Mouse (Mus musculus): Measurements from ENCODE around the gene Fars2. TPM values are rescaled to one million over a fixed set of nuclear protein-coding genes. Genes with fewer than 3 reads are reported as not detected.

Fars2 gene
- total and polyA plus RNA-seq, 2 experiments from 2014 or later = 54.8 to 78.9 TPM

DNA sequence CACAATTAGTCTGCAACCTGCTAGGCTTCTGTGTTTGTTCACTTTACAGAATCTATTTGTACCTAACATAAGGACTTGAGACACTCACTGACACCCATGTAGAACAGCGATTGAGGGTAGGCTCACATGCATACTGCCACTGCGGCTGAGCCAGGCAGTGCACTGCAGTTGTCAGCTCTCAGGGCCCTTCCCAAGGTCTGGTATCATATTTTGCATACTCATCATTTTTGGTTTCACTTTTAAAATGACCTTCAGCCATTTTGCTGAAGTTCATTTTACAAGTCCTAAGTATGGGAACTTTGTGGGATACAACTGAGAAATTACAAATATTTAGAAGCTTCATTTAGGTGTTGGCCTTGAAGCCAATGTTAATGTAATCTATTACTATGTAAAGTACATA is 73.4 kb downstream of the Fars2 start:
- peak; percentile 35 for DNase-seq (ENCODE audit: low spot score)
- no peaks in the 10 kb centered on the region for H3K27me3 ChIP-seq (ENCODE audit: control insufficient read depth, insufficient read depth, low read length)
- H3K27ac ChIP-seq (ENCODE audit: low read depth) = peak overlapping the region; percentile 30; the same call in 1 of the 2 replicates
- no peaks in the 10 kb centered on the region for H3K9me3 ChIP-seq (replicated peaks; ENCODE audit: control insufficient read depth, low read length)
- H3K4me1 ChIP-seq (ENCODE audit: control insufficient read depth, insufficient read depth) = no peaks in the 10 kb centered on the region
- H3K9ac ChIP-seq (replicated peaks; ENCODE audit: low read depth, low read length) = no peak overlapping the region
- H3K4me3 ChIP-seq (ENCODE audit: low read depth, low read length) = no peak overlapping the region
- ATAC-seq (ENCODE audit: insufficient read depth, low read depth) = peak; percentile 67; the same call in 1 of the 2 replicates
- H3K36me3 ChIP-seq (replicated peaks; ENCODE audit: control insufficient read depth, insufficient read depth, low read length) = no peaks in the 10 kb centered on the region
- no peak for TF ChIP-seq CTCF (IDR thresholded peaks at IDR 0.05; ENCODE audit: low read depth)
- TF ChIP-seq EP300 (IDR thresholded peaks at IDR 0.05; ENCODE audit: low read depth) = no peak
- no peak overlapping the region for H3K4me2 ChIP-seq (ENCODE audit: low read depth, low read length)
- 66% methylated on average over 2 of the region's 2 CpGs for WGBS

DNA sequence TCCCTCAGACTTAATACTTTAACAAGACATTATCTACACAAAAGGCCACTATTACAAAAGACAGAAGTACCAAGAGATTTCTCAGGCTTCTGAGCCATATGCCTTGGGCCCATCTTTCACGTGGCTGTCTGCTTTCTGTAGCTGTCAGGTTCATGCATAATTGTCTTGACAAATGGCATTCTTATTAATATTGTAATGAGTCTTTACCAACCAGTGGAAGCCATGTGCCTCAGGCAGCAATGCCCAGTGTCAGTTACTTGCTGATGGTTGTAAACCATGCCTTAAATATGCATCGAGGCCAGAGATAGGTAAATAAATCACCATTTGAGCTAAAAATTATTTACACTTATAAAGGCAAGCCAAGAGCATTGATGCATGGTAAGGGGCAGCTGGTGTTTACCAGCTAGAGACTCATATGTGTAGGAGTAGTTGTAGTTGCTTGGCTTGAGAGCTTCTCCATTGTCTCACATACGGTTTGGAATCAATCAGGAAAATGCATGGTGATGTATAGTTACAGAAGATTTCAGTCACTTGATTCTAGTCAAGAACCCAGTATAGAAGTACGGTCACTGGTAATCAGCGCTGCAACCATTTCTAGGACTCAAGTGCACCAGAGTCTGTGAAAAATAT is 76.4 kb downstream of the Fars2 start:
- Histone ChIP-seq H3K4me2 (ENCODE audit: low read depth, low read length) (no peak overlapping the region), H3K9me3 (replicated peaks; ENCODE audit: control insufficient read depth, low read length) (no peaks in the 10 kb centered on the region), H3K27ac (ENCODE audit: low read depth) (no peak overlapping the region), H3K36me3 (replicated peaks; ENCODE audit: control insufficient read depth, insufficient read depth, low read length) (no peaks in the 10 kb centered on the region), H3K9ac (replicated peaks; ENCODE audit: low read depth, low read length) (no peak overlapping the region), H3K4me3 (ENCODE audit: low read depth, low read length) (no peak overlapping the region), H3K4me1 (ENCODE audit: control insufficient read depth, insufficient read depth) (no peaks in the 10 kb centered on the region), H3K27me3 (ENCODE audit: control insufficient read depth, insufficient read depth, low read length) (no peaks in the 10 kb centered on the region)
- TF ChIP-seq CTCF (IDR thresholded peaks at IDR 0.05; ENCODE audit: low read depth) (no peak), EP300 (IDR thresholded peaks at IDR 0.05; ENCODE audit: low read depth) (no peak)
- DNase-seq (ENCODE audit: low spot score) = no peak
- ATAC-seq (ENCODE audit: insufficient read depth, low read depth) = no peak
- WGBS = 81% methylated on average over 5 of the region's 5 CpGs

DNA sequence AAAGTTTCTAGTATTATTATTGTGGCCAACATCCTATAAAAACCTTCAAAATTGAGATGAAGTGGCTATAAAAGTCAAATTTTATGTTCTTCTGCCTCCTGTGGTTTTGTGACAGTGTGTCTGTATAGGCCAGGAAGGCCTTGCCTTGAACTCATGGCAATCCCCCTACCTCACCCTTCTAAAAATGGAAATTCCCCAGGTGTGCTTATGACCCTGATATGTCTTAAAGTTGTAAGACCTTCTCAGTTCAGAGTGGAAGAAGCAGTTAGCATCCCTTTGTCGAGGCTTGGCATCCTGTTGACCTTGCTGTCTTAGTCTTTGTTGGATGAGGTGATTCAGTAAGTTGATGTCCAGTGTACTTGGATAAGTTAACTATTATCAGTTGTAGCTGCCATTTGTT is 82.1 kb downstream of the Fars2 start:
- 73% methylated on average over 1 of the region's 1 CpGs for WGBS
- Histone ChIP-seq H3K36me3 (replicated peaks; ENCODE audit: control insufficient read depth, insufficient read depth, low read length) (no peaks in the 10 kb centered on the region; the same call in 1 of the 2 replicates), H3K4me3 (ENCODE audit: low read depth, low read length) (no peak overlapping the region), H3K9me3 (replicated peaks; ENCODE audit: control insufficient read depth, low read length) (no peaks in the 10 kb centered on the region), H3K27ac (ENCODE audit: low read depth) (no peak overlapping the region), H3K4me2 (ENCODE audit: low read depth, low read length) (no peak overlapping the region), H3K9ac (replicated peaks; ENCODE audit: low read depth, low read length) (no peak overlapping the region), H3K27me3 (ENCODE audit: control insufficient read depth, insufficient read depth, low read length) (no peaks in the 10 kb centered on the region), H3K4me1 (ENCODE audit: control insufficient read depth, insufficient read depth) (no peaks in the 10 kb centered on the region)
- ATAC-seq (ENCODE audit: insufficient read depth, low read depth) (no peak), DNase-seq (ENCODE audit: low spot score) (no peak)
- TF ChIP-seq CTCF (IDR thresholded peaks at IDR 0.05; ENCODE audit: low read depth) (no peak), EP300 (IDR thresholded peaks at IDR 0.05; ENCODE audit: low read depth) (no peak)

DNA sequence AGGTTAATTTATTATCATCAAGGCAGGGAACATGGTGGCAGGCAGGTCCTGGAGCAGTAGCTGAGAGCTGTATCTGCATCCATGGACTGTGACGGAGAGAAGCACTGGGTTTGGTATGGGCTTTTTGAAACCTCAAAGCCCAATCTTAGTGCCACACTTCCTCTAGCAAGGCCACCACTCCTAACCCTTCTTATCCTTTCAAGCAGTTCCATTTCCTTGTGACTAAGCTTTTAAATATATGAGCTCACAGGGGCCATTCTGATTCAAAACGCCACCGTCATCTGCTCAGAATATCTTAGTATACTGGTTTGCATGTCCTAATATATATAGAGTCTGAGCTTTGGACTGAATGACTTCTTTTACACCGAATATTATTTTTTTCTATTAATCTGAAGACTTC is 83.2 kb downstream of the Fars2 start:
- Histone ChIP-seq H3K9me3 (replicated peaks; ENCODE audit: control insufficient read depth, low read length) (no peaks in the 10 kb centered on the region), H3K4me1 (ENCODE audit: control insufficient read depth, insufficient read depth) (no peaks in the 10 kb centered on the region), H3K27me3 (ENCODE audit: control insufficient read depth, insufficient read depth, low read length) (no peaks in the 10 kb centered on the region), H3K9ac (replicated peaks; ENCODE audit: low read depth, low read length) (no peak overlapping the region), H3K27ac (ENCODE audit: low read depth) (no peak overlapping the region), H3K4me3 (ENCODE audit: low read depth, low read length) (no peak overlapping the region), H3K36me3 (replicated peaks; ENCODE audit: control insufficient read depth, insufficient read depth, low read length) (peaks cover 6% of the 10 kb centered on the region; the same call in 1 of the 2 replicates), H3K4me2 (ENCODE audit: low read depth, low read length) (no peak overlapping the region)
- WGBS = 76% methylated on average over 4 of the region's 4 CpGs
- no peak for ATAC-seq (ENCODE audit: insufficient read depth, low read depth)
- TF ChIP-seq EP300 (IDR thresholded peaks at IDR 0.05; ENCODE audit: low read depth) = no peak
- DNase-seq (ENCODE audit: low spot score) = no peak

DNA sequence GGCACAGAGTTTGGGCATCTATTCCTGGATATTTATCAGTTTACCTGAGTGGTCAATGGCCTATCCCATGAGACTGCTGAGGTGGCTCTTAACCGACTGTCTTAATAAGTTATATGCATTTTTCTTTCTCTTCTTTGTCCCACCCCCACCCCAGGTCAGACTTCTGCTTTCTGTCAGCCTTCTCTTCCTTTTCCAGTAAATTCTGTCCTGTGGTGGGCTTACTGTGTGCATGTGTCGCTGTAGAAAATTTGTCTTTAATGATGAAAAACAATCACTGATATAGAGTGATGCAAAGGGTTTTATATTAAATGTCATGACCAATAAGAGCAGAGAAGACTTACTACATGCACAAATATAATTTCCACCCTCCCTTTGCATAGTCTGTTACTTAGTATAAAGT is 85.3 kb downstream of the Fars2 start:
- no peak overlapping the region for H3K9ac ChIP-seq (replicated peaks; ENCODE audit: low read depth, low read length)
- H3K9me3 ChIP-seq (replicated peaks; ENCODE audit: control insufficient read depth, low read length) = no peaks in the 10 kb centered on the region
- 69% methylated on average over 2 of the region's 2 CpGs for WGBS
- no peaks in the 10 kb centered on the region for H3K4me1 ChIP-seq (ENCODE audit: control insufficient read depth, insufficient read depth)
- no peak overlapping the region for H3K4me3 ChIP-seq (ENCODE audit: low read depth, low read length)
- no peak for DNase-seq (ENCODE audit: low spot score)
- no peak overlapping the region for H3K27ac ChIP-seq (ENCODE audit: low read depth)
- no peaks in the 10 kb centered on the region for H3K27me3 ChIP-seq (ENCODE audit: control insufficient read depth, insufficient read depth, low read length)
- ATAC-seq (ENCODE audit: insufficient read depth, low read depth) = no peak
- TF ChIP-seq CTCF (IDR thresholded peaks at IDR 0.05; ENCODE audit: low read depth) (no peak), EP300 (IDR thresholded peaks at IDR 0.05; ENCODE audit: low read depth) (no peak)
- H3K4me2 ChIP-seq (ENCODE audit: low read depth, low read length) = no peak overlapping the region
- H3K36me3 ChIP-seq (replicated peaks; ENCODE audit: control insufficient read depth, insufficient read depth, low read length) = peaks cover 6% of the 10 kb centered on the region; the same call in 1 of the 2 replicates

DNA sequence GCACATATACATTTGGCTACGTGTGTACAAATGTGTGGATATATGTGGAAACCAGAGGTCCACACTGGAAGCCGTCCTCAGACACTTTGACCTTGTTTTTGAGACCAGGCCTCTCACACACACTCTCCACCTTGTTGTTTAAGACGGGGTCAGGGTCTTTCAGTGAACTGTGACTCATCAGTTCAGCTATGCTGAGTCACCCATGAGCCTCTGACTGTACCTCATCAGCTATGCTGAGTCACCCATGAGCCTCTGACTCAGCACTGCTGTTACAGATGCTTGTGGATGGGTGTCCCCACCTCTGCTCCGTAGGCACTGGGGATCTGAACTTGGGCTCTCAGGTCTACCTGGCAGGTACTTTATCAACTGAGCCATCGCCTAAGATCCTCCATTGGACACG is 85.8 kb downstream of the Fars2 start:
- H3K9ac ChIP-seq (replicated peaks; ENCODE audit: low read depth, low read length) = no peak overlapping the region
- no peaks in the 10 kb centered on the region for H3K9me3 ChIP-seq (replicated peaks; ENCODE audit: control insufficient read depth, low read length)
- ATAC-seq (ENCODE audit: insufficient read depth, low read depth) (no peak), DNase-seq (ENCODE audit: low spot score) (no peak)
- no peaks in the 10 kb centered on the region for H3K27me3 ChIP-seq (ENCODE audit: control insufficient read depth, insufficient read depth, low read length)
- no peak overlapping the region for H3K4me2 ChIP-seq (ENCODE audit: low read depth, low read length)
- 80% methylated on average over 6 of the region's 6 CpGs for WGBS
- H3K4me3 ChIP-seq (ENCODE audit: low read depth, low read length) = no peak overlapping the region
- H3K27ac ChIP-seq (ENCODE audit: low read depth) = no peak overlapping the region
- peaks cover 6% of the 10 kb centered on the region; the same call in 1 of the 2 replicates for H3K36me3 ChIP-seq (replicated peaks; ENCODE audit: control insufficient read depth, insufficient read depth, low read length)
- TF ChIP-seq EP300 (IDR thresholded peaks at IDR 0.05; ENCODE audit: low read depth) (no peak), CTCF (IDR thresholded peaks at IDR 0.05; ENCODE audit: low read depth) (no peak)
- H3K4me1 ChIP-seq (ENCODE audit: control insufficient read depth, insufficient read depth) = no peaks in the 10 kb centered on the region

Measured in heart, postnatal 0 days (tissue).